Mouse (Mus musculus) liver, postnatal 0 days (tissue): ENCODE results near the gene Ripply2. TPM values are rescaled to one million over a fixed set of nuclear protein-coding genes. Genes with fewer than 3 reads are reported as not detected.
A peak's percentile ranks its signal among the peaks of the same experiment; 100 is the strongest.
"Not testable (repeated sequence)": the region's sequence is repeated elsewhere in the genome, so short reads cannot be mapped to it uniquely, and the experiment has no call there.

Experiments
- ATAC-seq: fragments of 200-750 bp; cut with Nextera tagmentation; 2 replicates; pipeline ENCODE4 v1.8.0; 2017; ENCODE audit warnings: mild to moderate bottlenecking, moderate library complexity
- DNase-seq: peaks from one replicate; pipeline ENCODE4 v3.0.0-alpha.2; 2016
- H3K27ac ChIP-seq: fragments of 300-500 bp; sonication (generic); 2 replicates; pipeline ENCODE4 v1.5.1; 2014; ENCODE audit warnings: antibody characterized with exemption, moderate library complexity, mild to moderate bottlenecking, low read depth
- H3K27me3 ChIP-seq: fragments of 300-500 bp; sonication (generic); 2 replicates; pipeline ENCODE4 v1.6.1; 2014; ENCODE audit warnings: low read length, control low read depth, mixed read lengths; ENCODE audit not compliant: insufficient read depth
- H3K36me3 ChIP-seq: fragments of 300-500 bp; sonication (generic); replicated peaks from 2 replicates; pipeline ENCODE4 v1.6.1; 2014; ENCODE audit warnings: mild to moderate bottlenecking, control low read depth, low read length, moderate library complexity, mixed read lengths; ENCODE audit not compliant: insufficient read depth
- H3K4me1 ChIP-seq: fragments of 300-500 bp; sonication (generic); 2 replicates; pipeline ENCODE4 v1.6.1; 2014; ENCODE audit warnings: antibody characterized with exemption, mild to moderate bottlenecking, control low read depth; ENCODE audit not compliant: insufficient read depth
- H3K4me2 ChIP-seq: fragments of 300-500 bp; sonication (generic); 2 replicates; pipeline ENCODE4 v1.6.1; 2014; ENCODE audit warnings: low read depth, mild to moderate bottlenecking, low read length, moderate library complexity, mixed read lengths
- H3K4me3 ChIP-seq: fragments of 300-500 bp; sonication (generic); 2 replicates; pipeline ENCODE4 v1.5.1; 2014; ENCODE audit warnings: low read depth, low read length
- H3K9ac ChIP-seq: fragments of 300-500 bp; sonication (generic); replicated peaks from 2 replicates; pipeline ENCODE4 v1.6.1; 2014; ENCODE audit warnings: mild to moderate bottlenecking, moderate library complexity
- H3K9me3 ChIP-seq: fragments of 300-500 bp; sonication (generic); 2 replicates; pipeline ENCODE4 v1.6.1; 2016; ENCODE audit warnings: mild to moderate bottlenecking, control low read depth, low read length, mixed read lengths
- CTCF ChIP-seq: sonication (generic); IDR thresholded peaks from 2 replicates; pipeline ENCODE4 v1.5.1; 2016; ENCODE audit warnings: antibody characterized with exemption, low read depth
- EP300 ChIP-seq: IDR thresholded peaks from 2 replicates; pipeline ENCODE4 v1.6.1; 2016; ENCODE audit warnings: antibody characterized with exemption, low read depth, mild to moderate bottlenecking
- WGBS: fragments of 180-500 bp; shearing (Covaris S2); extraction: QIAGEN DNeasy Blood & Tissue Kit; methylation state at CpG from one replicate; pipeline ENCODE4 v1.1.7; 2014; ENCODE audit not compliant: insufficient replicate concordance; 5-methylcytosine and 5-hydroxymethylcytosine counted together
- polyA plus RNA-seq: library from polyadenylated mRNA; unstranded; fragments of >200 nt; fragmentation: Nextera tagmentation; extraction: Ambion mirVana; gene quantifications from 2 replicates; pipeline ENCODE4 v1.2.1, GENCODE M21; 2015

Ripply2 gene
- not detected in 2 replicates for polyA plus RNA-seq

GRCm38 (mm10) chr9:87015288-87015937, at the start of gene Ripply2:
TSS of gene Ripply2 (plus strand) at chr9:87015537.
- Histone ChIP-seq H3K4me2 (peak within 1 kb of the TSS; percentile 44; the same call in 1 of the 2 replicates), H3K27ac (no peak within 1 kb of the TSS), H3K9me3 (no peaks in the 10 kb centered on the region), H3K36me3 (no peaks in the 10 kb centered on the region), H3K9ac (no peak within 1 kb of the TSS), H3K4me3 (peak within 1 kb of the TSS; percentile 13; the same call in 1 of the 2 replicates), H3K27me3 (peaks cover 25% of the 10 kb centered on the region), H3K4me1 (0 out of 2 replicates have a peak, but pooled peaks cover 5% of the 10 kb centered on the region)
- ATAC-seq = no peak
- DNase-seq = peak; percentile 14
- no peak for TF ChIP-seq CTCF
- TF ChIP-seq EP300 = no peak
- WGBS = 2% methylated on average over 67 of the region's 71 CpGs

GRCm38 (mm10) chr9:86972471-86972870, 42.9 kb upstream of the Ripply2 start:
- DNase-seq, H3K4me1 ChIP-seq, H3K9ac ChIP-seq, H3K27me3 ChIP-seq, H3K9me3 ChIP-seq, H3K27ac ChIP-seq, H3K4me2 ChIP-seq, ATAC-seq, H3K4me3 ChIP-seq, H3K36me3 ChIP-seq: not testable (repeated sequence)

GRCm38 (mm10) chr9:86973562-86973961, 41.8 kb upstream of the Ripply2 start:
- DNase-seq (no peak), ATAC-seq (no peak)
- Histone ChIP-seq H3K4me3 (no peak overlapping the region), H3K4me2 (no peak overlapping the region), H3K9me3 (no peaks in the 10 kb centered on the region), H3K27ac (no peak overlapping the region), H3K36me3 (no peaks in the 10 kb centered on the region), H3K4me1 (no peaks in the 10 kb centered on the region), H3K27me3 (no peaks in the 10 kb centered on the region), H3K9ac (no peak overlapping the region)
- 52% methylated on average over 4 of the region's 4 CpGs for WGBS
- TF ChIP-seq CTCF = no peak
- TF ChIP-seq EP300 = no peak

GRCm38 (mm10) chr9:86976896-86977295, 38.4 kb upstream of the Ripply2 start:
- TF ChIP-seq EP300 (no peak), CTCF (no peak)
- DNase-seq (no peak), ATAC-seq (no peak)
- Histone ChIP-seq H3K27ac (no peak overlapping the region), H3K9me3 (no peaks in the 10 kb centered on the region), H3K4me2 (no peak overlapping the region), H3K9ac (no peak overlapping the region), H3K27me3 (no peaks in the 10 kb centered on the region), H3K4me3 (no peak overlapping the region), H3K4me1 (no peaks in the 10 kb centered on the region), H3K36me3 (no peaks in the 10 kb centered on the region)
- 67% methylated on average over 4 of the region's 4 CpGs for WGBS

- H3K4me3 ChIP-seq = no peak overlapping the region
- 59% methylated on average over 7 of the region's 7 CpGs for WGBS
- H3K27ac ChIP-seq = no peak overlapping the region
- DNase-seq = no peak
- no peaks in the 10 kb centered on the region for H3K4me1 ChIP-seq
- H3K36me3 ChIP-seq = no peaks in the 10 kb centered on the region
- TF ChIP-seq CTCF (no peak), EP300 (no peak)
- H3K9ac ChIP-seq = no peak overlapping the region
- no peaks in the 10 kb centered on the region for H3K9me3 ChIP-seq
- no peak overlapping the region for H3K4me2 ChIP-seq
- no peaks in the 10 kb centered on the region for H3K27me3 ChIP-seq
- ATAC-seq = no peak
Measured at GRCm38 (mm10) chr9:86978257-86978907, 37.0 kb upstream of the Ripply2 start.

GRCm38 (mm10) chr9:86980048-86980447, 35.3 kb upstream of the Ripply2 start:
- TF ChIP-seq CTCF (no peak), EP300 (no peak)
- Histone ChIP-seq H3K36me3 (no peaks in the 10 kb centered on the region), H3K27me3 (no peaks in the 10 kb centered on the region), H3K9me3 (no peaks in the 10 kb centered on the region), H3K27ac (no peak overlapping the region), H3K4me2 (no peak overlapping the region), H3K4me1 (no peaks in the 10 kb centered on the region), H3K4me3 (no peak overlapping the region), H3K9ac (no peak overlapping the region)
- ATAC-seq (no peak), DNase-seq (no peak)
